9 mouse cellular contexts compared by ENCODE assay signal in the genomic region with DNA sequence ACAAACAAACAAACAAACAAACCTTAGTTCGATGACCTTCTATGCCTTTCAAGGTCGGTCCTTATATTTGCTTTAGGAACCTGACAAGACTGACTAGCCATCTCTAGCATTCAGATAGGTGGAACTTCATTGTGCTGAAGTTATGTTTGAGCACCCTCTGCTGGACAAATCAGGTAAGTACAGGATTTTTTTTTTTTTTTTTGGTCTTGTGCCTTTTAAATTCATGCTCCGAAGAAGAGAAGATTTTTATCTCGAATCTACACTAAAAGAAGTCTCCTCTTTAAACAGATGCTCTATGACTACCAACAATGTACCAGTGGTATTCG. TPM values are rescaled to one million over a fixed set of nuclear protein-coding genes. Genes with fewer than 3 reads are reported as not detected.
DNase-seq lines count a peak whose midpoint lies in the region; ATAC-seq and TF ChIP-seq lines count a peak whose summit lies in the region.
"Had no signal": no experiment of that assay in that cellular context is flagged by ENCODE, and none has a peak within 500 bp of the region (broad histone marks: within the 10 kb centered on the region; RNA-seq: fewer than 3 reads in every experiment).

No protein-coding gene starts in this region.

- no peak for ATAC-seq in G1E (ENCODE audit: extremely low read depth, insufficient number of reproducible peaks, low FRiP score, poor library complexity, severe bottlenecking)

- H3K9me3 ChIP-seq in G1E (replicated peaks), result no peaks in the 10 kb centered on the region

- 0 out of 2 replicates have a peak, but pooled peaks have one; percentile 17 for TF ChIP-seq CTCF in G1E (IDR thresholded peaks at IDR 0.05; ENCODE audit: low read depth, low read length)

- no peak overlapping the region for H3K4me3 ChIP-seq in G1E (ENCODE audit: low read depth, low read length)

- peaks cover 7% of the 10 kb centered on the region for H3K4me1 ChIP-seq in G1E (ENCODE audit: insufficient read depth, low read depth, low read length)

- peak; percentile 54 for DNase-seq in kidney, adult 9 months
- DNase-seq in kidney, adult 18-20 months, result no peak
- peak; percentile 26 to 30 for DNase-seq in B cell, adult 2 months
- peak; percentile 25 for DNase-seq in G1E (ENCODE audit: low spot score)
- DNase-seq in fibroblast of lung, adult 2 months (ENCODE audit: low read depth), result peak; percentile 21
- peak; percentile 42 for DNase-seq in yolk sac, embryonic 10.5 days (ENCODE audit: low spot score)
- no peak for DNase-seq in testis, postnatal 10 days (ENCODE audit: low spot score)
- DNase-seq in frontal cortex, postnatal 10 days (ENCODE audit: low spot score in 2 of 2), result no peak

- H3K36me3 ChIP-seq in G1E (replicated peaks), result no peaks in the 10 kb centered on the region

- peaks cover 16% of the 10 kb centered on the region for H3K27me3 ChIP-seq in G1E (ENCODE audit: insufficient read depth, low read length)

RNA-seq across cellular contexts. Expression of a gene that starts 10.9 kb away (rescaled TPM):
- 18.6 and 22.4 TPM in 2 replicates for total RNA-seq in G1E (2014; fragmentation: Nextera tagmentation)
- total RNA-seq in G1E (2017), result 12.6 and 14.4 TPM in 2 replicates
- polyA plus RNA-seq in G1E (2012), result 2.4 and 2.6 TPM in 2 replicates

RNA-seq across cellular contexts. Expression of a gene that starts 18.6 kb away (rescaled TPM):
- not detected in 2 replicates for total RNA-seq in G1E (2014; fragmentation: Nextera tagmentation)
- 0.05 TPM in 1 of 2 replicates, not detected in the other for total RNA-seq in G1E (2017)
- not detected in 2 replicates for polyA plus RNA-seq in G1E (2012)

RNA-seq across cellular contexts. Expression of a gene that starts 35.0 kb away (rescaled TPM):
- total RNA-seq in G1E (2014; fragmentation: Nextera tagmentation) (not detected in 2 replicates), G1E (2017) (not detected in 2 replicates)
- not detected in 2 replicates for polyA plus RNA-seq in G1E (2012)
- polyA plus RNA-seq: lung, embryonic 16.5 days had no signal

Comparison
In these comparisons a context has a peak if more than half of its experiments do, and no peak if none do; other contexts are left out.
1. DNase-seq: peak in kidney, adult 9 months (single experiment), B cell, adult 2 months (2 of 2), G1E (single experiment), fibroblast of lung, adult 2 months (single experiment) and yolk sac, embryonic 10.5 days (single experiment); none in kidney, adult 18-20 months (single experiment), testis, postnatal 10 days (single experiment) and frontal cortex, postnatal 10 days (0 of 2).